Mouse (Mus musculus) hindbrain, embryonic 11.5 days (tissue): ENCODE measurements around the gene Dus1l. TPM values are rescaled to one million over a fixed set of nuclear protein-coding genes. Genes with fewer than 3 reads are reported as not detected.
"Not testable (repeated sequence)": the region's sequence is repeated elsewhere in the genome, so short reads cannot be mapped to it uniquely, and the experiment has no call there.

Source experiments
- ATAC-seq: fragments of 200-750 bp; cut with Nextera tagmentation; 2 replicates; pipeline ENCODE4 v1.8.0; 2017; ENCODE audit warnings: mild to moderate bottlenecking, moderate TSS enrichment, moderate library complexity; ENCODE audit not compliant: low FRiP score
- DNase-seq: peaks from one replicate; pipeline ENCODE4 v3.0.0-alpha.2; 2015; ENCODE audit warnings: low spot score
- H3K27ac ChIP-seq: fragments of 300-500 bp; sonication (generic); 2 replicates; pipeline ENCODE4 v1.5.1; 2014; ENCODE audit warnings: mild to moderate bottlenecking, low read depth, low read length
- H3K27me3 ChIP-seq: fragments of 300-500 bp; sonication (generic); 2 replicates; pipeline ENCODE4 v1.6.1; 2014; ENCODE audit warnings: mild to moderate bottlenecking, low read length, moderate library complexity, mixed read lengths; ENCODE audit not compliant: control insufficient read depth, insufficient read depth
- H3K36me3 ChIP-seq: fragments of 300-500 bp; sonication (generic); 2 replicates; pipeline ENCODE4 v1.6.1; 2014; ENCODE audit warnings: mild to moderate bottlenecking, low read length, moderate library complexity, mixed read lengths; ENCODE audit not compliant: control insufficient read depth, insufficient read depth
- H3K4me1 ChIP-seq: fragments of 300-500 bp; sonication (generic); replicated peaks from 2 replicates; pipeline ENCODE4 v1.6.1; 2014; ENCODE audit warnings: low read length, mixed read lengths; ENCODE audit not compliant: control insufficient read depth, insufficient read depth
- H3K4me2 ChIP-seq: fragments of 300-500 bp; sonication (generic); replicated peaks from 2 replicates; pipeline ENCODE4 v1.6.1; 2014; ENCODE audit warnings: mild to moderate bottlenecking, low read depth, low read length
- H3K4me3 ChIP-seq: fragments of 300-500 bp; sonication (generic); 2 replicates; pipeline ENCODE4 v1.5.1; 2014; ENCODE audit warnings: low read depth, low read length
- H3K9ac ChIP-seq: fragments of 300-500 bp; sonication (generic); 2 replicates; pipeline ENCODE4 v1.6.1; 2014; ENCODE audit warnings: low read depth, low read length
- H3K9me3 ChIP-seq: fragments of 300-500 bp; sonication (generic); 2 replicates; pipeline ENCODE4 v1.6.1; 2016; ENCODE audit warnings: low read length; ENCODE audit not compliant: control insufficient read depth
- WGBS: fragments of 180-500 bp; shearing (Covaris S2); extraction: QIAGEN DNeasy Blood & Tissue Kit; methylation state at CpG from one replicate; pipeline ENCODE4 v1.1.7; 2014; 5-methylcytosine and 5-hydroxymethylcytosine counted together
- polyA plus RNA-seq: library from polyadenylated mRNA; unstranded; fragments of >200 nt; fragmentation: Nextera tagmentation; extraction: Ambion mirVana; gene quantifications from 2 replicates; pipeline ENCODE4 v1.2.1, GENCODE M21; 2014

Gene Dus1l
- polyA plus RNA-seq, 1 experiment from 2014 or later, result 70.9 TPM

DNA sequence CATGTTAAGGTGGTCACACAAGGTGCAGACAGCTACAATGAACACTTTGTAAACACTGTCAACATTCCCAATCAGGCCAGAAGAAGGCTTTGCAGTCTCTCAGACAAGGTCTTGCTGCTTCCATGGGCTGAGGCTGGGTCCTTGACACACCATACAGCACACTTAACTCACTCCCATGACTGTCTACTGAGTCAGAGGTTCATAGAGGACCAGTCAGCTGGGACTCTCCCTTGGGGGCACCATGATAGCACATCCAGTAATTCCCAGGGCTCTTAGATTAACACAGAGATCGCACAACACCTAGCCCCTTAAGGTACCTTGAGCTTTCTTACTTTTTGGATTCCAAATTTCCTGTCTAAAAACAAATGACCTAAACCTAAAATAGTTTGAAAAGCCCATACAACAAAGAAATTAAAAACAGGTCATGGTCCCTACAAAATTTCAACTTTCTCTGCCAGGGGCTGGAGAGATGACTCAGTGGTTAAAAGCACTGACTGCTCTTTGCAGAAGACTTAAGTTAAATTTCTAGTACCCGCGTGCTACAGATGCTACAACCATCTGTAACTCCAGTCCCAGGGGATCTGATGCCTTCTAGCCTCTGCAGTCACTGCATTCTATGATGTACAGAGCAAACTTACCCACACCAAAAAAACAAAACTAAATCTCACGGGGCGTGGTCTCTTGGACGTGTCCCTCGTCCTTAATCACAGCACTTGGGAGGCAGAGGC, 22.6 kb downstream of the Dus1l start:
- no peak overlapping the region for H3K4me3 ChIP-seq
- H3K27ac ChIP-seq, result no peak overlapping the region
- H3K9me3 ChIP-seq, result no peaks in the 10 kb centered on the region
- no peak overlapping the region for H3K4me2 ChIP-seq
- H3K4me1 ChIP-seq, result no peaks in the 10 kb centered on the region
- ATAC-seq (no peak), DNase-seq (no peak)
- H3K9ac ChIP-seq, result no peak overlapping the region
- 85% methylated on average over 7 of the region's 7 CpGs for WGBS
- no peaks in the 10 kb centered on the region for H3K36me3 ChIP-seq
- H3K27me3 ChIP-seq, result no peaks in the 10 kb centered on the region

DNA sequence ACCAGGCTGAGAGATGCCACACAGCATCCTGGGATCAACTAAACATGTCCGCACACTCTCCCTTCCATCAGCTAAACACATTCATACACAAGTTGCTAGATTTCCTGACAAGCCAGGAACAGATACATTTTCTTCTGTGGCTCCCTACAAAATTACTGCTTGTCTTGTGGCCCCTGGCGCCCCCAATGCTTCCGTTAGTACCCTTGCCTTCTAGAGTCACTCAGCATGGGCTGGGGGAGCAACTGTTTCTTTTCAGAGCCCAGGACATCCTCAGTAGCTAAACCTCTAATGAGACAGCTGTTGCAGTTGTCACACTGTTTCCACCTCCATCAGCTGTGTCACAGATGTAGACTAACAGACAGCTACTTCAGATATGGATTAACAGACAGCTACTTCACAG, 23.5 kb downstream of the Dus1l start:
- no peak overlapping the region for H3K27ac ChIP-seq
- no peak for DNase-seq
- no peaks in the 10 kb centered on the region for H3K4me1 ChIP-seq
- H3K9me3 ChIP-seq, result no peaks in the 10 kb centered on the region
- WGBS, result 80% methylated on average over 3 of the region's 3 CpGs
- H3K27me3 ChIP-seq, result no peaks in the 10 kb centered on the region
- no peak overlapping the region for H3K9ac ChIP-seq
- no peak overlapping the region for H3K4me3 ChIP-seq
- no peaks in the 10 kb centered on the region for H3K36me3 ChIP-seq
- ATAC-seq, result no peak
- H3K4me2 ChIP-seq, result no peak overlapping the region

DNA sequence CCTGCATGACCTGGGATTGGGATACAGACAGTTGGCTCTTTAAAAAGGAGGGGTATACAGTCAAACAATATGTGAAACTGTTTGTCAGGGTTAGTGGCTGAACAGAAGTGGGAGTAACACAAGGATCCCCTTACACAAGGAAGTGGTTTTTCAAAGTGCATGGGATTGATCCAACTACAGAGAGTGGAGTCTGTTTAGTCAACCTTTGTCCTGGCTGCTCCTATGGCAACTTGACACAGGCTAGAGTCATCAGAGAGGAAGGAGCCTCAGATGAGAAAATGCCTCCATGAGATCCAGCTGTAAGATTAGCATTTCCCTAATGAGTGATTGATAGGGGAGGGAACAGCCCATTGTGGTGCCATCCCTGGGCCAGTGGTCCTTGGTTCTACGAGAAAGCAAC, 28.0 kb downstream of the Dus1l start:
- H3K4me3 ChIP-seq, result no peak overlapping the region
- H3K27me3 ChIP-seq, result no peaks in the 10 kb centered on the region
- ATAC-seq (no peak), DNase-seq (no peak)
- H3K4me2 ChIP-seq, result no peak overlapping the region
- H3K36me3 ChIP-seq, result no peaks in the 10 kb centered on the region
- WGBS, result 69% methylated on average over 1 of the region's 1 CpGs
- H3K4me1 ChIP-seq, result no peaks in the 10 kb centered on the region
- H3K9me3 ChIP-seq, result no peaks in the 10 kb centered on the region
- H3K27ac ChIP-seq, result no peak overlapping the region
- H3K9ac ChIP-seq, result no peak overlapping the region

DNA sequence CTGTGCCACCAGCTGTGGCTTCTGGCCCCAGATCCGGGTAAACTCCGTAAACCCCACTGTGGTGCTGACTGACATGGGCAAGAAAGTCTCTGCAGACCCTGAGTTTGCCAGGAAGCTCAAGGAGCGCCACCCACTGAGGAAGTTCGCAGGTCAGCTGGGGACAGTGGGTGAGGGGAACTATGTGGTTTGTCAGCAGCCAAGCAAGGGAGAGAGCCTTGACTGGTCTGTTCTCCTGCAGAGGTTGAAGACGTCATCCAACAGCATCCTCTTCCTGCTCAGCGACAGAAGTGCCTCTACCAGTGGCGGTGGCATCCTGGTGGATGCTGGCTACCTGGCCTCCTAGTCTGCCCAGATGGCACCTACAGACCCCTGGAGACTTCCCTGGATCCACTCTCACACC, 29.2 kb downstream of the Dus1l start:
- not testable (repeated sequence) for H3K36me3 ChIP-seq, H3K9me3 ChIP-seq, H3K9ac ChIP-seq, H3K27ac ChIP-seq, H3K4me1 ChIP-seq, DNase-seq, H3K4me3 ChIP-seq, H3K27me3 ChIP-seq, ATAC-seq, H3K4me2 ChIP-seq
- 69% methylated on average over 3 of the region's 7 CpGs for WGBS

DNA sequence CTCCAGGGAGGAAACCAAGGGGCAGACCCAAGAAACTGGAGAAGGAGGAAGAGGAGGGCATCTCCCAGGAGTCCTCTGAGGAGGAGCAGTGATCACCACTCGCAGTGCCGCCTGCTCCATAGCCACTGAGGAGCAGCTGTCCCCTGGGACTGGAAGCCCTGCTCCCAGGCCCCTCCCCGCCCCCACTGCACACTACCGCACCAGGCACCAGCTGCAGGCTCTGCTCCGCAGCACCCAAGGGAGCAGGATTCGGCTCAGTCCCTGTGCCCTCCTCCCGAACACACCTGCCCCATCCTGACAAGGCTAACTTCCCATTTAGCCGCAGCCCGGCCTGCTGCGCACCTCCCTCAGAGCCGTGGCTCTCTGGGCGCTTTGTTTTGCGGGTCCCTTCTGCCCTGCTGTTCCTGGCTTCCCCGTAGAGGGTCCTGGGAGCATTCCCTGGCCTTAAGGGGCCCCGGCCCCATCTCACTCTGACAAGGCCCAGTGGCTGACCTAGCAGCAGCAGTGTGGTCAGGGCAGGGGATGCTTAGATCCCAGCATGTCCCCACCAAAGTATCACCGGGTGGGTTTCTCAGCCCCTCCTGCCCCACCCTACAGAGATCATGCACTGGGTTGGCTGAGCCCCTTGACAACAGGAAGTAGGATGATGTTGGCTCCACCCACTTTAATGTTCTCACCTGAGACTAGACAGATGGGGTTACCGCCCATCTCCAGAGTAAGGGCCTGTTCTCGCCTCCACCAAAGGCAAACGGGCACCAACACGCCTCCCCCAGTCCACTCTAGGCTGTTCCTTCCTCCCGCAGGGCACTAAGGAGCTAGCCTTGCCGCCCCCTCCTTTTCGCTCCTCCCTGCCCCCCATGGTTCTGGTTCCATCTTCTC, 32.8 kb downstream of the Dus1l start:
- not testable (repeated sequence) for DNase-seq, H3K4me1 ChIP-seq, H3K27ac ChIP-seq, H3K27me3 ChIP-seq, H3K9me3 ChIP-seq, H3K36me3 ChIP-seq, H3K4me2 ChIP-seq, H3K9ac ChIP-seq, H3K4me3 ChIP-seq, ATAC-seq
- WGBS, result 26% methylated on average over 4 of the region's 23 CpGs

DNA sequence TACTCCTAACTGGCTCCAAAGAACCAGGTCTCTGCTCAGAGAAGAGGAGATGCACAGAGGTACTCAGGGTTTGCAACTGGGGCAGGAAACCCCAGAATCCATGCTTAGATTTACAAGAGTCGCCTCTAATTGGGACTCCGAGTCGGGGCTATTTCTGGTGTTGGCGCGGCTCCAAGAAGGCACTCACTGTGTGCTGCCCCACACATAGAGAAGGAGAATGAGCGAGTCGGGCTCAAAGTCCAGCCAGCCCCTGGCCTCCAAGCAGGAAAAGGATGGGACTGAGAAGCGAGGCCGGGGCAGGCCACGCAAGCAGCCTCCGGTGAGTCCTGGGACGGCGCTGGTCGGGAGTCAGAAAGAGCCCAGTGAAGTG, 33.5 kb downstream of the Dus1l start, which contains the start of gene Hmga1b:
Gene Hmga1b (plus strand): TSS at position 123 of the 370 bp plus-strand sequence.
- not testable (repeated sequence) for H3K4me1 ChIP-seq, H3K27ac ChIP-seq, H3K36me3 ChIP-seq, H3K4me3 ChIP-seq, H3K9me3 ChIP-seq, H3K4me2 ChIP-seq, ATAC-seq, H3K9ac ChIP-seq, H3K27me3 ChIP-seq, DNase-seq
- WGBS, result 27% methylated on average over 14 of the region's 14 CpGs

DNA sequence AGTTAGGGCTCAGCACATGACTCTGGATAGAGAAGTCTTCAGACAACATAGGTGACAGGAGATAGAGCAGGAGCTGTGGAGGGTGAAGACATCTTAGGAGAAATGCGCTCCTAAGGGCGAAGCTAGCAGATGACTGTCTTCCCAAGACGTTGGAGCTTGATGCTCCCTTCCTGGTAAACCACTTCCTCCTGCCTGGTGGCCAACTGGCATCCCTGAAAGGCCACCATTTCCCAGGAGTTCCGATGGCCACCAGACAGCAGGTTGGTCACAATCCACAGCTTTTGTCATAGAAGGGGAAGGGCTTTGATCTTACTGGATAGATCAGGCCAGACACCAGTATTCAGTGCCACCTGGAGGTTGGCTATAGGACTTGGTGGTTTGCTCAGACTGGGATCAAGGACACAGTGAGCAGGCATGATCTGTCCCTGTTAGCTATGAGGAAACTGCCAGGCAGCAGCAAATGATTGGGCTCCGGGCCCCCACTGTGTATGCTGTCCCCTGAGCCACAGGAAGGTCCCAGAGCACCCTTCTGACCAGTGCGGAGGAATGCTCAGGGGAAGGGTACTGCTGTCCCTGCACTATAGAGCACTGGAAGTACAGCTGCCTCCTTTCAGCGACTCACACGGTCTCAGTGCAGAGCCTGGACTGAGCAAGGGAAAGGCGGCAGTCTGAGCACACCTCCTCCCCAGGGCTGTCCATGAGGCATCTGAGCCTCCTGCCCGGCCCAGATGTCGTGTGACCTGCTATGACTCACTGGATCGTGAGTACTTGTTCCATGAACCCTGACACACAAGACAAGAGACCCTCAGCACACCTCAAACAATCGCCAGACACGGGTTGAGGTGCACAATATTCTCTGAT, 34.2 kb downstream of the Dus1l start:
- no peak for ATAC-seq
- Histone ChIP-seq H3K4me2 (no peak overlapping the region), H3K4me3 (no peak overlapping the region), H3K27me3 (peaks cover 3% of the 10 kb centered on the region; the same call in 1 of the 2 replicates), H3K9ac (no peak overlapping the region), H3K36me3 (no peaks in the 10 kb centered on the region), H3K27ac (no peak overlapping the region), H3K9me3 (0 out of 2 replicates have a peak, but pooled peaks cover 2% of the 10 kb centered on the region), H3K4me1 (no peaks in the 10 kb centered on the region)
- WGBS, result 65% methylated on average over 14 of the region's 14 CpGs
- DNase-seq, result no peak

DNA sequence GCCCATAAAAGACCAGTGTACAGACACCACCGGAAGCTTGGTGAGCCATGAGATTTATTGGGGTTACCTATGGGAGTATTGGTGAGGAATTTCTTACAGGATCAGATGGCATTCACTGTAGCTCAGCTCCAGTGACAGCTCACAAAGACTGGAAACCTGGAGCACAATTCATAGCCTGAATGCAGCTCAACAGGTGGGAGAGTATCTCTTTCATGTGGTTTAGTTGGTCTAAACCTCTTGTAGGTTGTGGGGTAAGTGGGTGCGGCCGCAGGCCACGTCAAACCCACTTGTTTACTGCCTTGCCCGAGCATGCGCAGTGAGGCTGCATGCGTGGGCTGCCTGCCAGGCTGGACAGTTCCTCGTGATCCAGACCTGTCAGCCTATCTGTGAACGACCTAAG, 36.0 kb downstream of the Dus1l start:
- Histone ChIP-seq H3K9ac (no peak overlapping the region), H3K4me1 (no peaks in the 10 kb centered on the region), H3K4me2 (no peak overlapping the region), H3K4me3 (no peak overlapping the region), H3K27ac (no peak overlapping the region), H3K36me3 (no peaks in the 10 kb centered on the region), H3K27me3 (peaks cover 3% of the 10 kb centered on the region; the same call in 1 of the 2 replicates), H3K9me3 (0 out of 2 replicates have a peak, but pooled peaks cover 2% of the 10 kb centered on the region)
- ATAC-seq, result no peak
- DNase-seq, result no peak
- WGBS, result 90% methylated on average over 9 of the region's 9 CpGs
